Mouse (Mus musculus) brown adipose tissue, adult 24 weeks (tissue): ENCODE measurements around the gene Ear6. TPM values are rescaled to one million over a fixed set of nuclear protein-coding genes. Genes with fewer than 3 reads are reported as not detected.

ENCODE experiments used
- polyA plus RNA-seq: library from polyadenylated mRNA; stranded (reverse); fragments of >200 nt; gene quantifications from 2 replicates; pipeline ENCODE4 v1.2.4, GENCODE M21; 2012; ENCODE audit not compliant: missing spikeins, insufficient read depth, insufficient read length

The Ear6 gene
- polyA plus RNA-seq, 1 experiment = not detected

Other genes starting within 250 kb of the Ear6 start
- gene Gm17078, start 242.4 kb upstream of the Ear6 start, polyA plus RNA-seq = not detected in 2 replicates
- not detected in 2 replicates for gene Gm4181, start 218.0 kb upstream of the Ear6 start, polyA plus RNA-seq
- gene Gm17079, start 158.2 kb upstream of the Ear6 start, polyA plus RNA-seq = not detected in 2 replicates
- gene Gm5800, start 136.5 kb upstream of the Ear6 start, polyA plus RNA-seq = not detected in 2 replicates
- gene Ang4, start 80.1 kb upstream of the Ear6 start, polyA plus RNA-seq = not detected in 2 replicates
- gene AY358078, start 53.7 kb upstream of the Ear6 start, polyA plus RNA-seq = not detected in 2 replicates
- 8.3 and 21.2 TPM in 2 replicates for gene Mettl17, start 31.1 kb downstream of the Ear6 start, polyA plus RNA-seq
- not detected in 2 replicates for gene Slc39a2, start 39.2 kb downstream of the Ear6 start, polyA plus RNA-seq
- gene Ndrg2, start 60.5 kb downstream of the Ear6 start, polyA plus RNA-seq = 243 and 259 TPM in 2 replicates
- not detected in 2 replicates for gene Tppp2, start 64.7 kb downstream of the Ear6 start, polyA plus RNA-seq
- not detected in 2 replicates for gene Rnase13, start 69.1 kb downstream of the Ear6 start, polyA plus RNA-seq
- 29.4 and 30.1 TPM in 2 replicates for gene Arhgef40, start 131.0 kb downstream of the Ear6 start, polyA plus RNA-seq
- gene Tmem253, start 162.0 kb downstream of the Ear6 start, polyA plus RNA-seq = 3.0 and 7.6 TPM in 2 replicates
- gene Zfp219, start 167.0 kb downstream of the Ear6 start, polyA plus RNA-seq = 21.9 and 27.3 TPM in 2 replicates
- gene Olfr221, start 188.8 kb downstream of the Ear6 start, polyA plus RNA-seq = not detected in 2 replicates